Mouse (Mus musculus) adrenal gland, postnatal 4 days (tissue): ENCODE results near the gene Rac1. TPM values are rescaled to one million over a fixed set of nuclear protein-coding genes. Genes with fewer than 3 reads are reported as not detected.

Source experiments
- DNase-seq, 2 experiments: peaks; one replicate each; pipeline ENCODE4 v3.0.0; 2021 to 2022; ENCODE audit warnings: low spot score in 2 of 2, mixed read lengths in 2 of 2
- total RNA-seq, 2 experiments: library from RNA; stranded (reverse); gene quantifications; 2 replicates each; pipeline ENCODE4 v1.2.3; 2021

The Rac1 gene
- total RNA-seq, 2 experiments from 2014 or later, result 390 TPM

DNA sequence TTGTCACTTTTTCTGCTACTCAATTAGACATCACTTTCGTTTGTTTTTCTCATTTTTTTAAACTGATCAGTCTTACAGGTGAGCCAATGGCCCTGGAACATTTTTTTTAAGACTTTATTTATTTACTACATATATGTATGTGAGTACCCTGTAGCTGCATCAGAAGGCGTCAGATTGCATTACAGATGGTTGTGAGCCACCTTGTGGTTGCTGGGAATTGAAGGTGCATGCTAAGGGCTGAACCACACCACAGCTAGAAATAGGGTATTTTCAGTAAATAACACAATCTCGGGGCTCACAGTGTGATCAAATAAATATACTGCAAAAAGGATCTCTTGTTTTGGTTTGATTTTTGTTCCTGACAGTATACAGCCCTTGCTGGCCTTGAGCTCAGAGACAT is 30.4 kb downstream of the Rac1 start:
- no peak for DNase-seq

DNA sequence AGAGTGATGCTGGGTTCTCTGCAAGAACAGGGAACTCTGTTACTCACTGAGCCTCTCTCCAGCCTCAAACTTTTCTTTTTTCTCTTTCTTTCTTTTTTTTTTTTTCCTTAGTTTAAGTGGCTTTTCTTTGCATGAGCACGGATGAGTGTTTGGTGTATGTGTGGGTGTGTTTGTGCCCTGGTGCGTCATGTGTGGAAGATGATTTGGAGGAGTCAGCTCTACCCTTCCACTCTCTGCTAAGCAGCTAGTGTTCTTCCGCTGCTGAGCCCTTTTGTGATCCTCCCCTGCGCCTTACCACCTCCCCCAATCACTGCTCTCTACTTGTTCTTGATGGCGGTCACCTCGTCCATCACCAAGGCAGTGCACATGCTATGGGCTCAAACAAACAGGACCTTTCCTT is 32.1 kb downstream of the Rac1 start:
- DNase-seq, result no peak

DNA sequence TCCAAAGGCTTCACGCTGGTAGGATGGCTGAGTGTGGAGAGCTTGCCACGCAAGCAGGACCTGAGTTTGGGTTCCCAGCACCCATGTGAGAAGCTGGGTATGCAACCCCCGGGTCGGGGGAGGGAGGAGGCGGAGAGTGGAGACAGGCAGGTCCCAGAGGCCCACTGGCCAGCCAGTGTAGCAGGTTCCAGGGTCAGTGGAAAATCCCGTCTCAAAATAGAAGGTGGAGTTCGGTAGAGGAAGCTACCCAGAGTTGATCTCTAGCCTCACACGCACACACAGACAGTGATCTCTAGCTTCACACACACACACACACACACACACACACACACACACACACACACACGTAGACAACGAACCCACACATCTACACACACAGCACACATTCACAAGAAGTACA is 34.7 kb downstream of the Rac1 start:
- no peak for DNase-seq

DNA sequence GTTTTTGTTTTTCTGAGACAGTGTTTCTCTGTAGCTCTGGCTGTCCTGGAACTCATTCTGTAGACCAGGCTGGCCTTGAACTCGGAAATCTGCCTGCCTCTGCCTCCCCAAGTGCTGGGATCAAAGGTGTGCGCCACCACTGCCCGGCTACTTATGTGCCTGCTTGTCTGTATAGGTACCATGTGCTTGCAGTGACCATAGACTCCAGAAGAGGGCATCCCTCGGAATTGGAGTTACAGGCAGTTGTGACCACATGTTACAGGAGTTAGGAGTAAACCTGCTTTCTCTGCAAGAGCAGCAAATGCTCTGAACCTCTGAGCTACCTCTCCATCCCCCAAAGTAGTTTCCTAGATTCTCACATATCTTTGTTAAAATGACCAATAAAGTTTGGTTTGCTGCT is 36.1 kb downstream of the Rac1 start:
- no peak for DNase-seq

DNA sequence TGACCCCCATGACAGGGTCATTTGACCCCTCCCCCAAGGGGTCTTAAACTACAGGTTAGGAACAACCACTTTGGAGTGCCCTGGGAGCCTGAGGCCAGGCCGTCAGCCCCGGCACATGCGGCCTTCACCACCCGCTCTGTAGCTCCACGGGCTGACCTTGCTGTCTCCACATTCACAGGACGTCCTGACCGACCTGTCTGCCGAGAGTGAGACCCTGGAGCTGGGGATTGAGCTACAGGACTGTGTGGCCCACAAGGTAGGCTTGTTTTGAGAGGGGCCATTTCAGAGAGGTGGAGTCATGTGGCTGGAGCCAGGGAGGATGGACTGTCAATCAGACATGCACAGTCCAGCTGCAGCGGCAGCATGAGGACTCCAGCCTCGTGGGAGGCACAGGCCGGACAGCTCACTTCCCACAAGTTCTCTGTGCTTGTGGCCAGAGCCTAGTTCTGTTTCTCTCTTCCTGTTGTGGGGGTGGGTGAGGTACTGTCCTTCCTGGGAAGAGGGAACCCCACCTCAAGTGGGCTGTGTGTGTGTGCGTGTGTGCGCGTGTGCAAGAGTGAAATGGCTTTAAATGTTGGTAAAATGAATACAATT is 38.0 kb downstream of the Rac1 start:
- DNase-seq, result no peak

DNA sequence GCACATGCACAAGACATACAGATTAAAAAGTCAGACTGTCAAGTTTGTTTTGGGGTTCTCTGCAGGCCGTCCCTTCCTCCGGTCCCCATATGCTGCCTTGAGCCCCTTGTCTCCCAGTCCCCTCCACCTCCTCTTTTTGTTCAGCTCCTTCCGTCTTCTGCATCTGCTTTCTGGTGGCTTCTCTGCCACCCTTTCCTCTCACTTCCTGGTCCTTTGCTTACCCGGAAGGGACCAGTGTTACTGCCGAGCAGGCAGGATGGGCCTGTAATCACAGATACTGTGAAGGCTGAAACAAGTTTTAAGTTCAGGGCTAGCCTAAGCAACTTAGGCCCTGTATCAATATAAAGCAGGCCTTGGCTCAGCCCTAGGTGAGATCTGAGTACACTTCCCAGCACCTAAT is 39.8 kb downstream of the Rac1 start:
- DNase-seq, result no peak

DNA sequence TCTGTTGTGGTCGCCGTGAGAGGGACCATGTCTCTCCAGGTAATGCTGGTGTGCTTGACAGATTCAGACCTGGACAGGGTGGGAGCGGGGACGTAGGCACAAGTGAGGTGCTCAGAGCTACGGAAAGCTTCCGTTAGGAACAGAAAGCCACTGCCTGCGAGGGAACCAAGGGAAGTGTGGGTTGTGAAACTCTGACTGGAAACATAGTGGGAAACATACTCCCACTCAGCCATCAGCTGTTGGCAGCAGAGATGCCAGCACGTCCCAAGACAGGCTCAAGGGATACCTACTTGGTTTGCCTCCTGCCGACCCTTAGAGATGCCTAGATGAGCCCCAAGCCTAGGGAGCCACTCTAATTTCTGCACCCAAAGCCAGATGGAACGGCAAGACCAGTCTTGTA is 40.6 kb downstream of the Rac1 start:
- DNase-seq, result no peak

DNA sequence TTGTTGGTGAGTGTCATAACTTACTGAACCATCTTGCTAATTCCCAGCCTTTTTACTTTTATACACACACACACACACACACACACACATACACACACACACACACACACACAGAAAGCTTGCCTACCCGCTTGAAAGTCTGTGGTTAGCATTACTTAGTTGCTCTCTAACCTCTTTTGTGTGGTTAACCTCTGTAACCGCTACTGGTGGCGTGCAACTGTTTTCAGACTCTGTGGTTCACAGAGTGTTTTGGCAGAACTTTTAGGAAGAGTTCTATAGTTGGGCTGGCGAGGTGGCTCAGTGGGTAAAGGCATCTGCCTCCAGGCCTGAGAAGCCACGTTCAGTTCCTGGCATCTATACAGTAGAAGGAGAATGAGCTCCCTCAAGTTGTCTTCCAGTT is 42.9 kb downstream of the Rac1 start:
- no peak for DNase-seq

DNA sequence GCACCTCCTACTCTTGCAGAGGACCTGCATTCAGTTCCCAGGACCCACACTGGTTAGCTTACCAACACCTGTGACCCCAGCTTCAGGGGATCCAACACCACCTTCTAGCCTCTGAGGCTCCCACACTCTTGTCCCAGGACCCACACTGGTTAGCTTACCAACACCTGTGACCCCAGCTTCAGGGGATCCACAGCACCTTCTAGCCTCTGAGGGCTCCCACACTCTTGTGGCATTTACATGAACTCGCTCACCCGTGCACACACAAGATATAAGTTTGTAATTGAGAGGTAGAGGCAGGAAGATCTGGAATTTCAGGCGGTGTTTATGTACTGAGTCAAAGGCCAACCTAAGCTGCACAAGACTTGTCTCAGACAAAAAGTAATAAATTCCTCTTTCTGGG is 49.9 kb downstream of the Rac1 start:
- no peak for DNase-seq

DNA sequence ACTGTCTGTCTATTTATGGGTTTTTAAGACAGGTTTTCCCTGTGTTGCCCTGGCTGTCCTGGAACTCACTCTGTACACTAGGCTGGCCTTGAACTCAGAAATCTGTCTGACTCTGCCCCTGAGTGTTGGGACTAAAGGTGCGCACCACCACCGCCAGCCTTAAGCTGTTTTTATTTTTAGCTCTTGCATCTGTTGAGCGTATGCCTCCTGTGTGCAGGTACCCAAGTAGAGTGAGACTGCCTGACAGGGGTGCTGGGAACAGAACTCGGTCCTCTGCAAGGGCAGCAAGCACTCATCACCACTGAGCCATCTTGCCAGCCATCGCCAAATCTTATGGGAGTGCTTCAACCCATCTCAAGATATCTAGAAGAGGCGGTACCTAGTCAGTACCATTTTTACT is 51.8 kb downstream of the Rac1 start:
- DNase-seq, result no peak

DNA sequence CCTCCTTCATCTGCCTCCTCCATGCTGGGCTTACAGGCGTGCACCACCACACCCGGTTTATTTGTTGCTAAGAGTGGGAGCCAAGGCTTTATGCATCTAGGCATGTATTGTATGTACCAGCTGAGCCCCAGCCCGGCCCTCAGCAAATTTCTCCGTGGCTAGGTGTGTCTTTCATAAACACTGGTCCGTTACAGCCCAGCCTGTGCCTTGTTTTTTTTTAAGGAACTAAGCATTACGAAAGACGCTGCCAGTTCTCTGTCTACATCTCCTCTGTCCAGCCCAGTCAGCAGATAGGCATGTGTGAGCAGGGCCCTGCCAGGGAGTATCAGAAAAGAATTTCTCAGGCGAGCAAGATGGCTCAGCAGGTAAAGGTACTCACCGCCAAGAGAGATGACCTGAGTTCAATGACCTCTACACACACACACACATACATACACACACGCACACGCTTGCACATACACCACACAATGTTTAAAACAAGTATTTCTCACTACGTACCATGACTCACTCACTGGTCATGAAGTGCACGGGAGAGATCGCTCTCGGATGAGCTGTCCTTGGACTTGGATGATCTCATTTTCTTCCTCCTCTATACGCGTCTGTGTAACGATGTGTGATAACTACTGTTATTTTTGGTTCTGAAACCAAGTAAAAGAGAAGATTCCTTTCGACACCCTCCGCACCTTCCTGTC is 52.5 kb downstream of the Rac1 start:
- no peak for DNase-seq

DNA sequence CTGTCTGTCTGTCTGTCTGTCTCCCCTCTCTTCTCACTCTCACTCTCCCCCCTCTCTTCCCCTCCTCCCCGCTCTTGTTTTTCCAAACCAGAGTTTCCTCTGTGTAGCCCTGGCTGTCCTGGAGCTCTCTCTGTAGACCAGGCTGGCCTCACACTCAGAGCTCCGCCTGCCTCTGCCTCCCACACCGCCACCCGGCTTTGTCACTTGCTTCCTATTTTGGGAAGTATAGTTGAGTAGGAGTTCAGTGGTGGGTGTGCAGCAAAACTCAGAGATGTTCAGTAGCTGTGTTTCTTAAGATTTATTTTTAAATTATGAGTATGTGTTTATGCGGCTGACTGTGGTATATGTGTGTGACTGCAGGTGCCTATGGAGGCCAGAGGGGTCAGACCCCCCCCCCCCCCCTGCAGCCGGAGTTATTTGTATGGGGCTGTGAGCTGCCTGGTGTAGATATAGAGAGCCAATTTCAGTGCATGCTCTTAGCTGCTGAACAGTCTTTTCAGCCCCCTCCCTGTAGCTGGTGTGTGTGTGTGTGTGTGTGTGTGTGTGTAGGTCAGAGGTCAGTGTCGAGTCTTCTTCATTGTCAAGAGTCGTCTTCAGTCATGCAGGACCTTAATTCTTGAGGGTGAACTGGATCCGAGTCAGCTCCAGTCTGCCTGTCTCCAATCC is 55.8 kb downstream of the Rac1 start:
- DNase-seq, result no peak

DNA sequence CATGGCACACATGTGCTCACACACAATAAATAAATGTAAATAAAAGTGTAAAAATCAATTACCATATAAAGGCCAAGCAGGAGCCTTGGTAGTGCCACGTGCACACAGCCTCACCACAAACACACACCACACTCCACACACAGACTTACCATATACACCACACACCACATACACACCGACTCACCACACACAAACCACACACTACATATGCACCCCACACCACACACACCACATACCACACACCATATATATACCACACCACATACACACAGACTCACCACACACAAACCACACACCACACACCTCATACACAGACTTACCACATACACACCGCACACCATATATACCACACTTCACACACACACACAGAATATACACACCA is 56.7 kb downstream of the Rac1 start:
- no peak for DNase-seq

DNA sequence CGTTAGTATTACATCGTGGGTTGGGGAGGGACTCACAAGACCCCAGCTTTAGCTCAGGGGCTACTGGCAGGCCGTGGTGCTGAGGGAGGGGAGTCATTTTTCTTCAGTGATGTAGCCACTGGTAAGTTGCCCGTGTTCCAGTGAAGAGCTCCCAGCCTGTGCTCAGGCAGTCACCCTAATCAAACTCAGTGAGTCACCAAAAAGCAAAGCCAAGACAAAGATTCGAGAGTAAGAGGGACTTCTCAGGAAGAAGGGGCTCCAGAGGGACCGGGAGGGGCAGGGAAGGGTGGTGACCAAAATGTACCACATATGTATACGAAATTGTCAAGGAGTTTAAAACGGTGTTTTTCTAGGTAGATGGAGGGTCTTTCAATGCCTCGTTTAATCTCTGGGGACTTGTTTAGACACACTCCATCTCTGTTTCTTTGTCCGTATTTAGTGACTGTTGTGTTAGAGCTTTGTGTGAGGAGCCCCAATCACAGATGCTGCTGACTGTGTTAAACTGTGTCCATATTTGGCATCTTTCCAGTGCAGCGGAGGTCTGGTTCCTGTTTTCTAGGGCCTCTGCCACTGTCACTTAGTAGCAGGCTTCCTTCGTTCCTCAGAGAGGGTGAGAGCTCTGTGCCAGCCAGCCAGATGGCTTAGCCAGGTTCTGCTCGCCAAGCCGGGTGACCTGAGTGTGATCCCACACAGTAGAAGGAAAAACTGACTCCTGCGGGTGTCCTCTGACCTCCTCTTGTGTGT is 57.2 kb downstream of the Rac1 start:
- no peak for DNase-seq

DNA sequence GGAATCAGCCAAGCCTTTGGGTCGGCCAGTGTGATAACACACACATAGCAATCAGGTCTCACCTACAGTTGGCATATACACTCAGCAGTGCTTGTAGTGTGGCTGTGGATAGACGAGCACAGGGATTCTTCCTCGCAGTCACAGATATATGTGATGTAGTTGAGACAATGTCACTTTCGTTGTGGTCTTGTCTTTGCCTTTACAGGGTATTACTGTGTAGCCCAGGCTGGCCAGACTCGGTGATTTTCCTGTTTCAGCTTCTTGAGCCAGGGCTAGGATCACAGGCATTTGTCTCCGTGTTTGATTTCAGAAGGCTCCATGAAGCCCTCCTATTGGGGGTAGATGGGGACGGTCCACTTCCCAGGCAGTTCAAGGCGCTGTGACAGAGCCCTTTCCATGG is 58.2 kb downstream of the Rac1 start:
- no peak for DNase-seq

DNA sequence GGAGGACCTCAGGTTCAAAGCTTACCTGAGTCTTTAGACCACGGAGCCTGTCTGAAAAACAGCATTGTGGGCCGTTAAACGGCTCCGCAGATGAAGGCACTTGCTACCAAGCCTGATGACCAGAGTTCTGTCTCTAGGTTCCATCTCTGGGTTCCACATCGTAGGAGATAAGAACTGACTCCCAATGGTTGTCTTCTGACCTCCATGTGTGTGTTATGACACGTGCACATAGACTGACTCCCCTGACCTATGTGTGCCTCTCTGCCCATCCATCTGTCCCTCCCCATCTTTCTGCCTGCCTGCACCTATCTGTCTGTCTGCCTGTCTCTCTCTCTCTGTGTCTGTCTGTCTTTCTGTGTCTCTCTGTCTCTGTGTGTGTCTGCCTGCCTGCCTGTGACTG is 59.9 kb downstream of the Rac1 start:
- no peak for DNase-seq

DNA sequence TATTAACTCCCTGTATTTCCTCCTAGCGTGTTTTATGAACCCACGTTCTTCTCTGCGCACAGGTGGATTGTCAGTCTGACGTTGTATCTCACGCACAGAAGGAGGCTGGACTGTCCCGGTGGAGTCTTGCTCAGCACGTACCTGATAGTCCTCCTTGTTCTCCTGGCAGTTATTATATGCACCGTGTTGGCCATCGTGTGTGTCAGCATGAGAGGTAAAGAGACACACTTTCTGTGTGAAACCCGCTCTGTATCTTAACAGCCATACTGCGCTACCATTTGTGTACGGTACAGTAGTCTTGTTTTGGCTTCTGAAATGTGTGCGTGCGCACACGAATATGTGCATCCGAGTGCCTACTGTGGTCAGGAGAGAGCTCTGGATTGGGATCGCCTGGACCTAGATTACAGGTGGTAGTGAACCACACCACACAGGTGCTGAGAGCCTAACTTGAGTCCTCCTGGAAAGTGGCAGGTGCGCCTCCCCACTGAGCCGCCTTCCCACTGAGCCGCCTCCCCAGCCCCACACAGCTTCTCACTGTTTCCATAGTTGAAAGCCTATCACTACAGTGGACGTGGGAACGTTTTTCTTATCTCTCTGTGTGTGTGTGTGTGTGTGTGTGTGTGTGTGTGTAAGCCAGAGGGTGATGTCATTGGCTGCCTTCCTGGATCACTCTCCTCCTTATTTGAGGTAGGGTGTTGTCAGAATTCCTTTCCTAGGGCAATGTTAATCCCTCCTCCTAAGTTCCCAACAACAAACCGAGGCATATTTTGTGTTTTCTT is 60.8 kb downstream of the Rac1 start:
- DNase-seq, result no peak

DNA sequence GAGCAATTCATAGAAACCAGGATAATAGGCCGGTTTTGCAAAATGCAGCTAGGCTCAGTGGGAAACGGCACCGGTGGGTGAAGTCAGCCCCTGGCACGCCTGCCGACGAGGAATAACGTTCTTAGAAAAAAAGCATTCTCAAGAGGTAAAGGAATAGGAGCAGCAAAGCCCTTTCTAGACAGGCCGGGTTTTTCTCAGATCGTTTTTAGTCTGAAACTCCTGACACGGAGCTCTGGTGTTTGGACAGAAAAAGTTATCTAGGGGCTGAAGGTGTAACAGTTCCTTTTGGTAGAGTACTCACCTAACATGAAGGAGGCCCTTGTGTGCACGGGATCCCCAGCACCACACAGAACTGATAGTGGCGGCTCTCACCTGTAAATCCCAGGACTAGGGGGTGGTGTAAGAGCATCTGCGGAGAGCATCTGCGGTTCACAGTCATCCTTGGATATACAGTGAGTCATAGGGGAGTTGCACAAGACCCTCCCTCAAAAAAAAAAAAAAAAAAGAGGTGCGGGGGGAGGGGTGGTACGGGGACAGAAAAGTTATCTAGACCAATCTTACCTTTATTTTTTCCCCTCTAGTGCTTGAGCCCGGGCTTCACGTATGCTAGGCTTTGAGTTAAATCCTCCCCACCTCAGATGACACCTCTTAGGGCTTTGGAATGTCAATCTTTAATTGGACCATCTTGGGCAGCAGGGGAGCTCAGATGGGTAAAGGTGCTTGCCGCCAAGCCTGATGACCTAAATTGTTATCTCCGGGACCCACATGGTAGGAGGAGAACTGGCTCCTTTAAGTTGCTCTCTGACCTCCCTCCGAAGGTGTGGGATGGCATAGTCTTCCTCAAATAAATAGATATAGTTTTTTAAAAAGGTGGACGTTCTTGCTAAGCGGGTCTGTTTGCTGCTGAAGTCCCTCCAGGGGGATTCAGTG is 62.4 kb downstream of the Rac1 start:
- DNase-seq, result no peak

DNA sequence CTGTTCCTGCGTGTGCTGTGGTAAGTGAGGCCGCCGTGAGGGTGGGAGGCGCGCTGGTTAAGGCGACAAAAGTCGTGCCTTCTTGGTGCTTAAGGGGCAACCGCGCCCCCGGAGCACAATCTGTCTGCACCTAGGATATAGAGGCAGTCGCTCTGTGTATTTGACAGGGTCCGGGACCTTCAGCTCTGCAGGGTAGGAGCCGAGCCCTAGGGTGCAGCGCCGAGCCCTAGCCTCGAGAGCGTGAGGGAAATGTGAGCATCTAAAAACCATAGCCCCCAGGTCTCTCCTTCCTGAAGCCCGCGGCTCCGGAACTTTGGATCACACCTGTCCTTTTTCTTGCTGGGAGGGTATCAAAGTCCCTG is 63.1 kb downstream of the Rac1 start:
- DNase-seq, result no peak

DNA sequence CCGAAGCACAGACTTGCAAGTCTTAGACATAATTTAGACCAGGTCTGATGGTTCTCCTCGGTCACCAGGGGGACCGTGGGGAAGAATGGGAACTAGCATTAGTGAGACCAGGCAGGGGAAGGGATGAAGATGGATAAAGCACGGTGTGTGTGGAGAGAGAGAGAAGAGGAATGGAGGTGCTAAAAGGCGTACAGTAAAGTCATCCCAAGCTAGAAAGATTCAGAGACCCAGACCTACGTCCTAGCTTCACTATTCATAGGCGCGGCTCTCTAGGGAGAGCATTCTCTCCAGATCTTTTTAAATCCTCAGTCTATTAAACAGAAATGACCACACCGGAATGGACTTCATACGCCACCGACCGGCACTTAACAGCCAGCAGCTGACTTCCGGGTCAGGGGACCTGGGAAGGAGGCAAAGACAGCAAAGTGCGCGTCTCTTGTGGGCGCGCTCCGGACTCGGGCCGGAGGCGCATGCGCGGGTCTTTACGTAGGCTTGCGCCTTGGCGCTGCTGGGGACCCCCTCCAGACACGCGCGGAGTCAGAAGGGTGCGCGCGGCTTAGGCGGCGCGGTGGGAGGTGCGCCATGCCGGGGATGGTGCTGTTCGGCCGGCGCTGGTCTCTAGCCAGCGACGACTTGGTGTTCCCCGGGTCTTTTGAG is 63.6 kb downstream of the Rac1 start, which contains the start of gene Daglb:
Gene Daglb (plus strand): TSS at position 485 of the 657 bp plus-strand sequence.
- peak; percentile 63 to 77 for DNase-seq
